Mouse (Mus musculus): ENCODE data around the gene Gm5751. TPM values are rescaled to one million over a fixed set of nuclear protein-coding genes. Genes with fewer than 3 reads are reported as not detected.

Gene Gm5751
- total RNA-seq, 1 experiment = not detected

DNA sequence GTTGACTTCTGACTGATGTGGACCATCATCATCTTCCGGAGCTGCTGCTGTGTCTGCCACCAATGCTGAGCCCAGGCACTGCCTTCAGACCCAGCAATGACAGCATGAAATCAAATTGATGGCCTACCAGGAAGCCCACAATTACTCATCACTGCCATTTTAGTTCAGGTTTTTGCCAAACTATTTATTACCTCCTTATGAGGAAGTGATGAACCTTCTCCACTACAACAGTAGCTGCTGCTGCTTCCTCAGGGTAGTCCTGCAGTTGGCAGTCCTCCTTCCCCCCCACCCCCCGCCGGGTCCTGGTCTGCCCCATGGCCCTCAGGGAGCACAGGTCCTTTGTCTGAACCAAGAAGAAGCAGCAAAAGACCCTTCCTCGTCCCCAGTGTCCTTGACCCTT is 26.8 kb downstream of the Gm5751 start:
- in situ Hi-C loops (cut with MboI; ENCODE audit: low sequenced_read_pairs in 2 of 2, unreplicated experiment in 2 of 2) = no loop called here
- H3K9me3 ChIP-seq (ENCODE audit: control insufficient read depth, insufficient read depth, low read depth, low read length) = no peaks in the 10 kb centered on the region
- no peaks in the 10 kb centered on the region for H3K36me3 ChIP-seq (ENCODE audit: control insufficient read depth, insufficient read depth, low read length, poor library complexity, severe bottlenecking)
- H3K4me3 ChIP-seq (ENCODE audit: insufficient read depth in 1 of 2, low read depth in 1 of 2, low read length in 2 of 2, poor library complexity in 1 of 2, severe bottlenecking in 1 of 2) = no peak overlapping the region
- no peaks in the 10 kb centered on the region for H3K4me1 ChIP-seq (ENCODE audit: control insufficient read depth in 2 of 2, insufficient read depth in 2 of 2, low read length in 2 of 2, poor library complexity in 1 of 2)
- H3K9ac ChIP-seq (ENCODE audit: insufficient read depth, low read depth, low read length, poor library complexity, severe bottlenecking) = no peak overlapping the region
- DNase-seq (ENCODE audit: low read depth, low spot score) = no peak
- no peak overlapping the region for H3K27ac ChIP-seq (ENCODE audit: insufficient read depth, low read depth, low read length, poor library complexity, severe bottlenecking)
- TF ChIP-seq MAFK (IDR thresholded peaks at IDR 0.05; ENCODE audit: insufficient read depth, low read depth, low read length) (no peak), CHD2 (IDR thresholded peaks at IDR 0.05; ENCODE audit: low read depth, low read length) (no peak), HCFC1 (IDR thresholded peaks at IDR 0.05; ENCODE audit: borderline replicate concordance, insufficient read depth, low read length) (no peak), ZC3H11A (IDR thresholded peaks at IDR 0.05; ENCODE audit: borderline replicate concordance, low read depth, low read length) (no peak), ZNF384 (IDR thresholded peaks at IDR 0.05; ENCODE audit: low read depth, low read length) (no peak)

DNA sequence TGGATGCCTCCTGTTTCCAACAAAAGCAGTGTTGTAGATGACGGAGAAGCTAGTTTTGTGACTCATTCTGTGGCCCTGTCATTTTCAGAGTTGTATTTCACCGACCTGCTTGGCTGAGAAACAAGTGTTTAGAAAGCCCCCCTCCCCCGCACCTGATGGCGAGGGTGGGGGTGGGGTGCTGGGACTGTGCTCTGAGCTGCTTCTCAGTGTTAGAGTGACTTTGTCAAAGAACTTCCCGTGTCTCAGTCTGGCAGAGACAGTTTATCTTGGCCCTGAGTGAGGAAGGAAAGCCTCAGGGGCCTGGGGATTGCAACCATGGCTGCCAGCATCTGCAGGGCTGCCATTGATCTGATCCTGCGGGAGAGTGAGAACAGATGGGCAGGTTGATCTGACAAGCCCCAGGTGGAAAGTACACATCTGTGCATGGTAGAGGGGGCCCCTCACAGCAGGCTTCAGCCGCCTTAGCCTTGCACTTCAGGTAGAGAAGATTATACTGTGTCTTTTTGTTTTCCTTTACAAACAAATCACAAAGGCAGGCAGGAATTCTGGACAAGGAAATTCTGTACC is 27.9 kb downstream of the Gm5751 start:
- in situ Hi-C loops (cut with MboI; ENCODE audit: low sequenced_read_pairs in 2 of 2, unreplicated experiment in 2 of 2) = no loop called here
- H3K27ac ChIP-seq (ENCODE audit: insufficient read depth, low read depth, low read length, poor library complexity, severe bottlenecking) = no peak overlapping the region

GRCm38 (mm10) chrX:8921080-8921479 is 47.0 kb downstream of the Gm5751 start:
- H3K4me1 ChIP-seq (ENCODE audit: control insufficient read depth in 2 of 2, insufficient read depth in 2 of 2, low read length in 2 of 2, poor library complexity in 1 of 2) = no peaks in the 10 kb centered on the region
- in situ Hi-C loops (cut with MboI; ENCODE audit: low sequenced_read_pairs in 2 of 2, unreplicated experiment in 2 of 2) = no loop called here
- no peaks in the 10 kb centered on the region for H3K36me3 ChIP-seq (ENCODE audit: control insufficient read depth, insufficient read depth, low read length, poor library complexity, severe bottlenecking)
- no peaks in the 10 kb centered on the region for H3K9me3 ChIP-seq (ENCODE audit: control insufficient read depth, insufficient read depth, low read depth, low read length)
- DNase-seq (ENCODE audit: low read depth, low spot score) = no peak
- no peak for TF ChIP-seq HCFC1 (IDR thresholded peaks at IDR 0.05; ENCODE audit: borderline replicate concordance, insufficient read depth, low read length)
- TF ChIP-seq CHD2 (IDR thresholded peaks at IDR 0.05; ENCODE audit: low read depth, low read length) = no peak
- no peak for TF ChIP-seq ZNF384 (IDR thresholded peaks at IDR 0.05; ENCODE audit: low read depth, low read length)
- no peak for TF ChIP-seq ZC3H11A (IDR thresholded peaks at IDR 0.05; ENCODE audit: borderline replicate concordance, low read depth, low read length)
- TF ChIP-seq MAFK (IDR thresholded peaks at IDR 0.05; ENCODE audit: insufficient read depth, low read depth, low read length) = no peak
- no peak overlapping the region for H3K9ac ChIP-seq (ENCODE audit: insufficient read depth, low read depth, low read length, poor library complexity, severe bottlenecking)
- H3K27ac ChIP-seq (ENCODE audit: insufficient read depth, low read depth, low read length, poor library complexity, severe bottlenecking) = no peak overlapping the region
- no peak overlapping the region for H3K4me3 ChIP-seq (ENCODE audit: insufficient read depth in 1 of 2, low read depth in 1 of 2, low read length in 2 of 2, poor library complexity in 1 of 2, severe bottlenecking in 1 of 2)

More for the DNA sequence above, 27.9 kb downstream of the Gm5751 start:
- H3K9me3 ChIP-seq (ENCODE audit: control insufficient read depth, insufficient read depth, low read depth, low read length) = no peaks in the 10 kb centered on the region
- no peaks in the 10 kb centered on the region for H3K4me1 ChIP-seq (ENCODE audit: control insufficient read depth in 2 of 2, insufficient read depth in 2 of 2, low read length in 2 of 2, poor library complexity in 1 of 2)
- no peak overlapping the region for H3K4me3 ChIP-seq (ENCODE audit: insufficient read depth in 1 of 2, low read depth in 1 of 2, low read length in 2 of 2, poor library complexity in 1 of 2, severe bottlenecking in 1 of 2)
- DNase-seq (ENCODE audit: low read depth, low spot score) = no peak
- H3K36me3 ChIP-seq (ENCODE audit: control insufficient read depth, insufficient read depth, low read length, poor library complexity, severe bottlenecking) = no peaks in the 10 kb centered on the region
- no peak for TF ChIP-seq MAFK (IDR thresholded peaks at IDR 0.05; ENCODE audit: insufficient read depth, low read depth, low read length)
- TF ChIP-seq ZC3H11A (IDR thresholded peaks at IDR 0.05; ENCODE audit: borderline replicate concordance, low read depth, low read length) = no peak
- TF ChIP-seq HCFC1 (IDR thresholded peaks at IDR 0.05; ENCODE audit: borderline replicate concordance, insufficient read depth, low read length) = no peak
- no peak overlapping the region for H3K9ac ChIP-seq (ENCODE audit: insufficient read depth, low read depth, low read length, poor library complexity, severe bottlenecking)

GRCm38 (mm10) chrX:8921813-8922607 is 48.0 kb downstream of the Gm5751 start:
- no peak overlapping the region for H3K9ac ChIP-seq (ENCODE audit: insufficient read depth, low read depth, low read length, poor library complexity, severe bottlenecking)
- TF ChIP-seq ZC3H11A (IDR thresholded peaks at IDR 0.05; ENCODE audit: borderline replicate concordance, low read depth, low read length) = no peak
- TF ChIP-seq CHD2 (IDR thresholded peaks at IDR 0.05; ENCODE audit: low read depth, low read length) = no peak
- TF ChIP-seq MAFK (IDR thresholded peaks at IDR 0.05; ENCODE audit: insufficient read depth, low read depth, low read length) = no peak
- TF ChIP-seq ZNF384 (IDR thresholded peaks at IDR 0.05; ENCODE audit: low read depth, low read length) = no peak
- TF ChIP-seq HCFC1 (IDR thresholded peaks at IDR 0.05; ENCODE audit: borderline replicate concordance, insufficient read depth, low read length) = no peak
- in situ Hi-C loops (cut with MboI; ENCODE audit: low sequenced_read_pairs in 2 of 2, unreplicated experiment in 2 of 2) = no loop called here
- H3K36me3 ChIP-seq (ENCODE audit: control insufficient read depth, insufficient read depth, low read length, poor library complexity, severe bottlenecking) = no peaks in the 10 kb centered on the region
- H3K4me1 ChIP-seq (ENCODE audit: control insufficient read depth in 2 of 2, insufficient read depth in 2 of 2, low read length in 2 of 2, poor library complexity in 1 of 2) = no peaks in the 10 kb centered on the region
- H3K27ac ChIP-seq (ENCODE audit: insufficient read depth, low read depth, low read length, poor library complexity, severe bottlenecking) = no peak overlapping the region
- no peaks in the 10 kb centered on the region for H3K9me3 ChIP-seq (ENCODE audit: control insufficient read depth, insufficient read depth, low read depth, low read length)
- H3K4me3 ChIP-seq (ENCODE audit: insufficient read depth in 1 of 2, low read depth in 1 of 2, low read length in 2 of 2, poor library complexity in 1 of 2, severe bottlenecking in 1 of 2) = no peak overlapping the region
- no peak for DNase-seq (ENCODE audit: low read depth, low spot score)

Measured in ES-E14 (cell line).